Mouse (Mus musculus) left cerebral cortex, postnatal 10 days (tissue): ENCODE results near the gene Hs3st1. TPM values are rescaled to one million over a fixed set of nuclear protein-coding genes. Genes with fewer than 3 reads are reported as not detected.

Experiments used
- DNase-seq, 2 experiments: peaks; one replicate each; pipeline ENCODE4 v3.0.0; 2021 to 2022; ENCODE audit warnings: low spot score in 2 of 2, mixed read lengths in 1 of 2; ENCODE audit errors: extremely low spot score in 1 of 2
- intact Hi-C: fragments of 180-260 bp; cut with DNase I; formaldehyde crosslinking; loops from one replicate; pipeline ENCODE4 v1.15.1; 2025
- total RNA-seq, 2 experiments: library from RNA; stranded (reverse); gene quantifications; 2 replicates each; pipeline ENCODE4 v1.2.3; 2021

Gene Hs3st1
- total RNA-seq, 2 experiments from 2014 or later, result 57.9 to 64.8 TPM

DNA sequence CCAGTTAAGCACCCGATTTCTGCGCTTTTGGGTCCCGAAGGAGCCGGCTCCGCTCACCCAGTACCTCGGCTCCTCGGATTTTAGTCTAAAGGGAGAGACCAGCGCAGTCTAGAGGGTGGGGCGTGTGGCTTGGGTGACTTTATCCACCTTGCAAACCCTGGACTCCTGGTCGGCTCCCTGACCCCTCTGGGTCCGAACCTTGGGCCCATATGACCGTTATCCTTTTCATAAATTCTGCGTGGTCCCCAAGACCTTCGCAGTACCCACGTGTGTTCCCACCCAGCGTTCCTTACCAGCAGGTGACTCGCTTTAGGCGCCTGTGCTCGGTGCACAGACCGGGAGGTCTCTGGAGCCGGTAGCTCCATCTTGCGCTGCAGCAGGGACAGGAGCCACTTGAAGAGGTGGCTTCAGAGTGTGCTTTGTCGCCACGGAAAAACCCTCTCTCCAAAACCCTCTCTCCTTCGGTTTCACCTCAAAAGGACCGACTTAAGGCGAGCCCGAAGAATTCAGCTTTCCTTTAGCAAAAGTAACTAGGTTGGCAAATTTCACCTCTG lies 110.4 kb downstream of the Hs3st1 start:
- intact Hi-C loops, result loop anchor here (5.0 to 10.0 kb wide), 3 partner anchors 317 to 1310 kb away; no protein-coding TSS in a partner anchor
- peak in 1 of 2 experiments; percentile 36 for DNase-seq

DNA sequence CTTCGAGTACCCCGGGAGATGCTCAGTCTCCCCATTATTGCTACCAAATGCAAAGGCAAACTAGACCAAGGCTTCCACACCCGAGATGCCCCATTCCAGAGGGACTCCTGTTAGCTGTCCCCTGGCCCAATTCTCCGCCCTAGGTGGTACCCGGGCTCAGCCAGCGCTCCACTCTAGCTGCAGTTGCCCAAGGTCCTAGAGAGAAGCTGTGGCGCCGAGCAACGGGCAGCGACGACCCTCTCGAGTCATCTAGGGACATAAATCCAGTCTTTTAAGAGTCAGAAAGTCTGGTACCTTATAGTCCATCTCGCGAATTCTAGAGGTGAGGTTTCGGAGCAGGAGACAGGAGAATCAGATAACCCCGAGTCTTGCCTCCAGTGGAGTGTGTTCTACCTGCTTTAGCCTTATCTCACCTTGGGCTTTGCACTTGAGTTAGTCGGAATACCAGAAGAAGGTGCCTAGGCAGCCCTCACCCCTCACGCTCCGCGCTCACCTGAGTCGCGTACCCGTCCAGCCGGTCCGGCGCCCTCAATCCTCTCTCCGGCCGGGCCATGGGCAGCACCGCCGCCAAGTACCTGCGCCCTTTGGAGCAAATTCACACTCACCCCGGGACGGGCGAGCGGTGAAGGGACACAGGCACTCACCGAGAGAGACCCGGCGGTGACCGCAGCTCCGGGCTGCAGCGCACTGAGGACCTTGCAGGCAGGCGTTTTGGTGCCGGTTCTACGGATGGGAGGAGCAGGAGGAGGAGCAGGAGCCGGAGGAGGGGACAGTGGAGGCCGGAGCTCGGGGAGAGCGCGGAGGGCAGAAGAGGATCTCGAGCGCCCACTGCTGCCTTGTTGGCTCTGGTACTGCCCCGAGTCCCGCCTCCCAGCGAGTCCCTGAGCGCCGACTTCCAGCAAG lies 111.1 kb downstream of the Hs3st1 start:
- intact Hi-C loops, result loop anchor here (5.0 to 10.0 kb wide), 3 partner anchors 318 to 1311 kb away; no protein-coding TSS in a partner anchor
- DNase-seq, result peak; percentile 91 to 94

DNA sequence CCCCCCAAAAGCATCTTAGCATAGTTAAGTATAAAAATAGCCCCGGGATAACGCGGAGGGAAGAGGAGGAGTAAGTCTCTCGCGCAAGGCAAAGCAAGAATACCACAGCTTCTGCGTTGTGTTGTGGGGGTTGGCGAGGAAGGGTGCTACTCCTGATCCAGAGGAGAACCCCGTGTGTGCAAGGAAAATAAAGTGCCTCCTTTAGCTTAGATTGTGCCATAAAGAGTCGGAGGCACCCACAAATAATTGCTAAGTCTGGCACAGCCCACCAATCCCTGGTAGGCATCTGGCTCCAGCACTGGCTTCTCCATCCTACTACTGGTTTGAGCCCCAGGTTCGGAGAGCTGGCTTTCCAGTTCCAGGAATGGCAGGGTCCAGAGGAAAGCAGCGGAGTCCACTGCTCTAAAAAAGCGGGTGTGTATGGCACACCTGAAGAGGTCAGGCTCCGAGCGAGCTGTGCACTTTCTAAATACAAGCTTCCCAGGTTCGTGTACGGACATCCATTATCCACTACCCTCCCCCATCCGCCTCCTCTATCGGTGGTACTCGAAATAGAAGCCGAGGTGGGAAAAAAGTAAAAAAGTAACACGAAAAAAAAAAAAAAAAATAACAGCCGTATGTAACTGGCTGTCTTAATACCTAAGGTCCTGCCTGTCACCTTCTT lies 111.9 kb downstream of the Hs3st1 start:
- intact Hi-C loops, result loop anchor here (5.0 to 10.0 kb wide), 3 partner anchors 319 to 1311 kb away; no protein-coding TSS in a partner anchor

DNA sequence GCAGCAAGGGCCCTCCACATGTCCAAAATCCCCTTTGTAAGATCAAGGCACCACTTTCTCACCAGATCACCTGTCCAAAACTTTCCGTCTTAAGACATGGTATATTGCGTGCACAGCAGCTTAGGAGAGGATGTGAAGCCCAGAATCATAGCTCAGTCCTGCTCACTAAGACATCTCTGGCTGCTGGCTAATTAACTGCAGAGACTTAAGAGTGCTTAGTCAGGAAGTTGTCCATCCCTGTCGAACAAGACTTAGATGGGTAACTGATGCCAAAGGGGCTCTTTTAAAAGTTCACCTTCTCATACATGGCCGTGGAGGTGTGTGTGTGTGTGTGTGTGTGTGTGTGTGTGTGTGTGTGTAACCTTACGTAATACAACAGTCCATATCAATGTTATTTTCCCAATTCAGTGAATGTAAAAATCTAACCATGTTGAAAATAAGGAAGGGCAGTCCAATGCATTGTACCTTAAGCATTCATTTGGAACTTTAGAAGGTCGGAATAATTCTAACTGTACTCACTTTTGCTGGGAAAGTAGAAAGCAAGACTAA lies 113.0 kb downstream of the Hs3st1 start:
- no peak for DNase-seq
- intact Hi-C loops, result loop anchor here (5.0 to 10.0 kb wide), 3 partner anchors 320 to 1313 kb away; no protein-coding TSS in a partner anchor

More for the DNA sequence above, 111.9 kb downstream of the Hs3st1 start:
- peak in 1 of 2 experiments; percentile 31 for DNase-seq

DNA sequence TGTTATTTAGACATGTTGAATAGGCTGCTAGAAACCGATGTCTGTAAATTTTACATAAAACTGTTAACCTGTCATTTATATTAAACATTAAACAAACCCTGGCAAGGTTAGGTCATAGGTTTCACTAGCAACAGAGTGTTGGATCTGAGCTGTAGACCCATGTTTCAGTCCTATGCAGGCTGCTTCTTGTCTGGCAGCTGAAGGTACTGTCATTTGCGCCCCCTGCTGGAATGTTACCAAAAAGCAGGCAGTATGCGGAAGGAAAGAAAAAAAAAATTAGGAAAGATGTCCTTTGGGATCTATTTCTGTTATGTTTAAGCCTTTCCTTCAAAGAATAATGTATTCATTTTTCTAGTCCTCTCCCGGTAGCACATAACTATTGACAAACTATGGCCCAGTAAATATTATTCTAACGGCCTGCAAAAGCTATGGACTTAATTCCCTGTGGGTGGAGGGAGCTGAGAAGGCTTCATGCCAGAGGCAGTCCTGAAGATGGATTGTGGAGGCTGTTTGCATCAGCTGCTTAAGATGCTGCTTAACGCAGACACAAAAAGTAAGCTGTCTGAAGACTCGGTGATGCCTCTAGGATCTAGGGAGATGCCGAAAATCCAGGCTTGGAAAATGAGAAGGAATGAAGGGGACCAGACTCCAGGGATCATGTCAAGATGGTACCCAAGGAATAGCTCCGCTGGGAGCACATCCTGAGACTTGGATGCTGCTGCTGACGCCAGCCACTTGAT lies 115.7 kb downstream of the Hs3st1 start:
- intact Hi-C loops, result loop anchor here (5.0 to 10.0 kb wide), 4 partner anchors 323 to 1315 kb away; no protein-coding TSS in a partner anchor
- peak; percentile 75 for DNase-seq

DNA sequence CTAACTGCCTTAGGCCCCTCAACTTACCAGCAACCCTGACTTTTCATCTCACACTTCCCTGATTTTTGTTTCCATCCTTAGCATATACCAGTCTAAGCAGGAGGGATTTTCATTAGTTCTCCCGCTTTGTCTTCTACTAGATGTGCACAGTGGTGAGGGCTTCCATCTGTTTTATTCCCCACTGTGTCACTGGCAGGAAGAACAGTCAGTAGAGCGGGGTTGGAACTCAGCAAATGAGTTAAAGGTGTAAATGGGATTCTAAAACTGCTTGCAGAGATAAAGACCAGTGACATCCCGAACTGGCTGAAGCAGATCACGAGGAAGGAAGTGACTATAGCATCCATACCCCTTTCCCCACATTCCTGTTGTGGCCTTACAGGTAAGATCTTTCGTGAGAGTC lies 116.3 kb downstream of the Hs3st1 start:
- no peak for DNase-seq
- intact Hi-C loops, result loop anchor here (10.0 kb wide), 1 partner anchor 424 kb away; no protein-coding TSS in a partner anchor

DNA sequence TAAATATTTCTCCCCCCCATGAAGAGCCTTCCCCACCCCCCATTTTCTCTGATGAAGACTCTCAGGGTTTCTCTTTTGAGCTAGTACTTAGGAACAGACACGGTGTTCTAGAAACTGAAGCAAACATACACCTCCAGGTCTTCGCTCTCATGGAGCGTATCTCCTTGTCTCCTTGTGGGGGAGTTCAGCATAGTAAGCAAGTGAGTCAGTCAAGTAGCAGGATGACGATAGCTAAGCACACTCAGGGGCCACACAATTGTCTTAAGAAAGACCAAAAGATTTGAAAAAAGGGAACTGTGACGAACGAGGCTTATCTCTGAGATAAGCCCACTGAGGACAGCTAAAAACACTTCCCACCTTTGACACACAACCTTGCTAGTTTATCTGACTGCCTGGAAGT lies 117.4 kb downstream of the Hs3st1 start:
- DNase-seq, result no peak
- intact Hi-C loops, result loop anchor here (10.0 kb wide), 1 partner anchor 423 kb away; no protein-coding TSS in a partner anchor

DNA sequence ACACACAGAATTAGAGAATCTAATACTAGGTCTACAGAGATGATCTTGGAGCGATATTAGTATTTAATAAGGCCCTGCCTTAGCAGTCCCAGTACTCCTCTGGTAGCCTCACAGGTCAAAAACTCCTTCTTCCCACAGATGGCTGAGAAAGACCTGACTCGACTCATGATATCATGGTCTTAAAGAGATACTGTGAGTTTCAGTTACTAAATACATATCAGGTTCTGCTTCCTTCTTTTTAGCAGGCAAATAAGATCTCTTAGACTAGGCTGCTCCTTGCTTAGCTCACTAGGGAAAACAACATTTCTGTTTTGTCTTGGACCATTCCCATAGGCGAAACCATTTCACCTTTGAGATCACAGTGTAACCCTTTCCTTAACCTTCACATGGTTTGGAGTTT lies 119.2 kb downstream of the Hs3st1 start:
- DNase-seq, result no peak
- intact Hi-C loops, result loop anchor here (10.0 kb wide), 1 partner anchor 421 kb away; no protein-coding TSS in a partner anchor

DNA sequence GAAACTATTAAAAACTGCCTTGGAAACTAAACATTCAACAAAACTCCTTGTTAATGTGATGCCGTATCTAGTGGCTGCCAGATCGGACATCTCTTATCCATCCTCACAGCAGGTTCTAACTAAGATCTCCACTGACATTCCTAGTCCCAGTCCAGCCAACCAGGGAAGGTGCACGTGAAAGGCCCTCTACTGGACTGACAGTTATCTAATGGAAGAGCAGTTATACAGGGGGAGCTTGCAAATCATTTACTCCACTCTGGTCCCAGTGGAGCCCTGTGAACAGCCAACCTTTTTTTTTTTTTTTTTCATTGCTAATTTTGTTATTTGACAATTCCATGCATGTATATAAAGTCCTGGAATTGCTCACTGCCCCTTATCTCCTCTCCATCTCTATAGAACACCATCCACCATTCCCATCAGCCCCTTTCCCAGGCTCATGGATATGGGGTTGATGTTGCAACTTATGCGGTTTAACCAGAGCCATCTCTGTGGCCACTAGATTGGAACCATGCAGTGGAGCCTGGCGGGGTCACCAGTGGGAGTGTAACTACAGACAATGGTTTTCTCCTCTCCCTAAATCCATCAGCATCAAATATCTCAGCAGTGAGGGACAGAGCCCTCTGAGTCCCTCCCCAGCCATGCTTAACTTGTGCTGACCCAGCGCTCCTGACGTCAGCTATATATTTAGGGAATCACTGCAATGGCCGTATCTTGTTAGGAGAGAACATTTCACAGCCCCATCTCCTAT lies 120.8 kb downstream of the Hs3st1 start:
- DNase-seq, result no peak
- intact Hi-C loops, result loop anchor here (10.0 kb wide), 1 partner anchor 420 kb away; no protein-coding TSS in a partner anchor

DNA sequence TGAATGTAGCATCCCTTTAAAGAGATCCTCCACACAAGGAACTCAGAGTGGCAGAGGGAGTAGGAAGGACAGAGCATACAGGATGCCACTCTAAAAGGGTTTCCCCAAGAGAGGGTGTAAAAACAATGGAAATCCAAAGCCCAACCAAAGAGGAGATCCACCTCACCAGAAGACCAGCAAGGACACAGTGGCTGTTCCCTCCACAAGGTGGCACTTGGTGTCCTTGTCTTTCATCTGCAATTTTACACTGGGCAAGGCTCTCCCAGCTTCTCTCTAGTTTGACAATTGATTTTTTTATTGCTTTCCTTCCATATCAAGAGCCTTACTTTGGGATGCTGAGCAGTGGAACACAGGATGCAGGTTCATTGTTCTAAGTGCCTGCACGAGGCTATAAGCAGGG lies 122.1 kb downstream of the Hs3st1 start:
- no peak for DNase-seq
- intact Hi-C loops, result loop anchor here (10.0 kb wide), 1 partner anchor 418 kb away; no protein-coding TSS in a partner anchor

DNA sequence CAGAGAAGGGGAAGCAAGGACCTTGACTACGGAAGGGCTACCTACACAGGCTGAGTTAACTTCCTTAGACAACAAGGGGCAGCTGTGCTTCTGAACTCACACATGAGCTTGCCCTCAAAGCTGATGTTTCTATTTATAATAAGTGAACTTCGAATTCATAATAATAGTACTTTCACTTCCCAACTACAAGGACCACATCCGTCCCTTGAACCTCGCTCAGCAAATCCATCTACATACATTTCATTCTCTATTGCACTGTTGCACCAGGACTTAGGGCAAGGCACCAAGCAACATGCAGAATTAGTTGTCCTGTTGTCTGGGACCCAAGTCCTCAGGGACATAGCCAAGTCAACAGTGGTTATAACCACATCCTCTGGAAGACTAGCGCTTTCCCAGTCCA lies 124.4 kb downstream of the Hs3st1 start:
- no peak for DNase-seq
- intact Hi-C loops, result loop anchor here (10.0 kb wide), 1 partner anchor 416 kb away; no protein-coding TSS in a partner anchor

DNA sequence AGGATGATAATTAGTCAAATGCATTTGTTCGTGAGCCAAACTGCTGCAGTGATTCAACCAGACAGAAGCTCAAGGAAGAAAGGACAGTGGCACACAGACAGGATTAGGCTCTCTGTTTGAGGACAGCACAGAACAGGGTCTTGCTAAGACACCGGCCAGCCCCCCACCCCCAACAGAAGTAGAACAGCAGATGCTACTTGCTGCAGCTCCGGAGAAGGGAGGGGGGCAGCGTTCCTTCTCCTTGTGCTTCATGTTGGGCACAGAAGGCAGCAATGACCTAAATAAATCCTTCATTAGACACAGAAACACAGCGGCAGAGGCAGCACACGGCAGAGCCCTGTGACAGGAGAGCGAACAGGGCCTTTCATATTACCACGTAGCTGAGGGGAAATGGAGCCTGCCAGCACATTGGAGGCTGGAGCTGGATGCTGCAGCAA lies 130.2 kb downstream of the Hs3st1 start:
- peak in 1 of 2 experiments; percentile 37 for DNase-seq
- intact Hi-C loops, result no loop called here

DNA sequence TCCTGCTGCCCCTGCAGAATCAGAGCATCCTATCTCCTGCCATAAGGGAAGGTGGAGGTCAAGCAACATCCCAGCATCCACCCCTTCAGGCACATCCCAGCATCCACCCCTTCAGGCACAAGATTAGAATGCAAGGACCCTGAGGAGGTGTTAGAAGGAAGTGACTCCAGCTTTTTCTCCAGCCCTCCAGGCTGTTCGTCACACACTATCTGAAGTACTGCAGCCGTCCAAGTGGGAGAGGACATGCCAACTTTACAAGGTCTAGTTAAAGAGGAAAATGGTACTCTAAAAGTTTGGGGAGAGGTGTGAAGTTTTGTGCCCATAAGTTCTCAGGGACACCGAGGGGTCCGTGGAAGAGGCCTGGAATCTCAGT lies 131.1 kb downstream of the Hs3st1 start:
- intact Hi-C loops, result no loop called here

DNA sequence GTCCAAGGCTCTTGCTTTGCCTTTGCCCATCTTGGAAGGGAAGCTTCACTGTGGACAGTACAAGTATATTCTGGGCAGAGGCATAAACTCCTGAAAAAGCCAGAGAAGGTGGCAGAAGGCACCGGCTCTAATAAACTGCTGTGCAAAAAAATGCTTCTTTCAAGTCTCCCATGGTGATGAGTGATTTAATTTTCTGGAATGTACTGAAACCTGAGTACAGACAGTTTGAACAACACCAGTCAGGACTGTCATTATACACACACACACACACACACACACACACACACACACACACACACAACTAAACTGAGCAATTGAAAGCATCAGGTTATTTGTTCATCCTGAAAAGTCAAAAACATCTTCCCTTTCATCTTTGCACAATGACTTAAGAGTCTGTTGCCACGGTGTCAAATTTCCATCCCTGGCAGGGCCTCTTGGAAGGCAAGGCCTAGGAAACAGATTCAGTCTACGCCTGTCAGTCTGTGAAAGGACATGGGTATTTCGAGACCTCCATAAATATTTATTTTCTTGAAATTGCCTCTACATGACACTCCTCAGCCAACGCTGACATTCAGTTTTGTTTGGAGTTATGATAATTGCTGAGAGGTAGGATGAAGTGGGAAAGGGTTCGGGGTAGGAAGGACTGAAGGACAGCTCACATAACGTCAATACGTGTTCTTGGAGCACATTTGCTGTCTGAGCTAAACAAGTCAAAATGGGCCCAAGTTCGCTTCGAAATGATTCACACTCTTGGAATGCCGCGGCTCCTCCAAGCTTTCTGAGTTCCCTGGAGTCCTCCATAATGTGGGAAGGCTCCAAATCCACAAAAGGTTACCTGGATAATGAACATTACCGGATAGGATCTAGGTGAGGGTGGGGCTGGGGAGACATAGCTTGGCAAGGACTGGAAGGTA lies 131.7 kb downstream of the Hs3st1 start:
- intact Hi-C loops, result no loop called here

More for the DNA sequence above, 131.1 kb downstream of the Hs3st1 start:
- DNase-seq, result no peak

DNA sequence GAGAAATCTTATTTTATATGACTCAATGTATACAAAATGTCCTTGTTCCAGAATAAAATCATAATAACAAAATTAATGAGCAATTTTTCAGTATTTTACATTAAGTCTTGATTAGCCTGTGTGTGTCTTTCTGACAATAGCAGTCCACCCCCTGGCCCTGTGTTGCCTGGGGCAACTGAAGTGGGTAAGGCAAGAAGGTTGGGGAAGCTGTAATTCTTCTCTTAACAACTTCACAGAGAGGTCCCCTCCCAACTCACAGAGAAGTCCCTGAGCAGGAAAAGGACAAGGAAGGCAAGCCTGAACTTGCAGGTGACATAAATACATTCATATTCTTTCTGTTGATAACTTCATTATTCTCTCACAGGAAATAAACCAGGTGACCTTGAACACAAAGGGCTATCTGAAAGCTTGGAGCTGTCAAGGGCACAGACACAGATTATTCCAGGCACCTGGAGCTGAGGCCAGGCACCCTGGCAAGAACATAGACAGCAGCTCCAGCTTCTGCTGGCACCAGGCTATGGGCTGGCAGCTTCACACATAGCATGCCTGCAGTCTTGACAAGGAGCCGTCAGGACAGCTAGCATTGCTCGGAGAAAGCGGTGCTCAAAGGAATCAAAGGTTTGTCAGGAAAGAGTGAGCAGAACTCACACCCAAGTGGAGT lies 134.9 kb downstream of the Hs3st1 start:
- DNase-seq, result no peak
- intact Hi-C loops, result no loop called here

More for the DNA sequence above, 131.7 kb downstream of the Hs3st1 start:
- no peak for DNase-seq
